Mouse (Mus musculus) cerebellum, adult 2 months (tissue): ENCODE results near the gene Foxo6.

Source experiments
- CTCF ChIP-seq: fragments of 200-500 bp; IDR thresholded peaks from 2 replicates; pipeline ENCODE4 v1.5.1; 2011; ENCODE audit warnings: low read depth, mild to moderate bottlenecking, control low read depth, low read length, moderate library complexity, borderline replicate concordance; ENCODE audit not compliant: insufficient read depth
- POLR2A ChIP-seq: fragments of 200-500 bp; IDR thresholded peaks from 2 replicates; pipeline ENCODE4 v1.6.1; 2011; ENCODE audit warnings: low read length, control low read depth, borderline replicate concordance; ENCODE audit not compliant: insufficient read depth

GRCm38 (mm10) chr4:120334316-120334715 is 47.2 kb upstream of the Foxo6 start:
- no peak for TF ChIP-seq CTCF
- no peak for TF ChIP-seq POLR2A
